Mouse (Mus musculus): ENCODE measurements around the gene Mrps35. TPM values are rescaled to one million over a fixed set of nuclear protein-coding genes. Genes with fewer than 3 reads are reported as not detected.

The Mrps35 gene
- total RNA-seq (2021), result 10 to 100 TPM; 59.3 to 60.8 TPM

DNA sequence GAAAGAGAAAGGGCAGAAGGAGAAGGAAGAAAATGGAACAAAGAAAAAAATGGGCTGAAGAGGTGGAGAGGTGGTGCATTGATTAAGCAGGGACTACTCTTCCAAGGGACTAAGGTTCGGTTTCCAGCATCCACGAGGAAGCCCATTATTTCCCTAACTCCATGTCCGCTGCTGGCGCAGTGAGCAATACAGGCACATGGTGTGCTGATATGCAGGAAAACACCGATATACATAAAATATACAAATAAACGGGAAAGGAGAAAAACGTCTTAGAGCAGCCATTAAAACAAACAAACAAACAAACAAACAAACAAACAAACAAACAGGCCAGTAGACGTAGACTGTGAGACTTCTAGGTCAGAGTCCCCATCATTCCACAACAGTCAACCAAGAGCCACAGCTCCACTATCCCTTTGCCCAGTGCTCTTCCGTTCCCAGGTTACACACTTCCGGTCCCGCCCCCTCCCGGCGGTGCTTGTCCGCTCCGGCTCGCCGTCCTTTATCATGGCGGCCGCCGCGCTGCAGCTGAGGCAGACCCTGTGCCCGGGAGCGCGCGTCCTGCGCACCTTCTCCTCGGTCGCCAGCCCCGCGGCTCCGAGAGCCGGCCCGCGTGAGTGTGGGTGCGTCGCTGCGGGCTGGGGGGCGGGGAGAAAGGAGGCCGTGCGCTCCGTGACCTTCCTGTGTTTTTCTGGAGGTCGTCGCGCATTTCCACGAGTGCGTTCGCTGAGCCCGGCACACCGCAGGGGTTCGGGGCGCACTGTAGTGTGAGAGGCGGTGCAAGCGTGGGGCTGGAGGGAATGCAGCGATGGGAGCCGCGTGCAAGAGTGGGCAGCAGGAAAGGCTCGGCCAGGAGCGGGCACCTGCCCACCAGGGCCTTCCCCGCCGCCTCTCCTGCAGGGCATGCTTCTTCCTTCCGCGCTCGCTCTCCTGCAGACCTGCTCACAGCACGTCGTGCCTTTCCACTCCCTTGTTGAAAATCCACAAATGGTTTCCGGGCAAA is at the start of gene Mrps35:
Gene Mrps35 (plus strand): TSS at position 474 of the 1,000 bp plus-strand sequence.
- DNase-seq, result peak; percentile 93
- intact Hi-C loops (cut with DNase I), result no loop called here

DNA sequence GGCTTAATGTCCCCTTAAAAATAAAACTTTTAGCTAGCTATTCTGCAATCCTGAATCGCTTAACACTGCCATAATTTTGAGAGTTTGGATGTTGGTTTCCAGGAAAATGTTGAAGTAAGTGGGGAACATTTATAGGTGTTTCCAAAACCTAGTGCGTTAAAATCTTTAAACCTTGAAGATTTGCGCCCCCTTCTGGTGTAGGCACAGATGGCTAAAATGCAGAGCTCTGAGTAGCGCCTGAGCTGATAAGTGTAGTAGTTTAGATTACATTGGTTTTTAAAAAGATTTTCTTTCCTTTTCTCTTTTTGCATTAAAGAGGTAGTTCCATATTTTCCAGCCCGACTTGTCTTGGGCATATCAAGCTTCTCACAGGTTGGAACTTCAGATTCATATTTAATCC is 48.3 kb upstream of the Mrps35 start:
- DNase-seq, result peak; percentile 50
- intact Hi-C loops (cut with DNase I), result loop anchor here (10.0 kb wide), 1 partner anchor 159 kb away; no protein-coding TSS in a partner anchor

DNA sequence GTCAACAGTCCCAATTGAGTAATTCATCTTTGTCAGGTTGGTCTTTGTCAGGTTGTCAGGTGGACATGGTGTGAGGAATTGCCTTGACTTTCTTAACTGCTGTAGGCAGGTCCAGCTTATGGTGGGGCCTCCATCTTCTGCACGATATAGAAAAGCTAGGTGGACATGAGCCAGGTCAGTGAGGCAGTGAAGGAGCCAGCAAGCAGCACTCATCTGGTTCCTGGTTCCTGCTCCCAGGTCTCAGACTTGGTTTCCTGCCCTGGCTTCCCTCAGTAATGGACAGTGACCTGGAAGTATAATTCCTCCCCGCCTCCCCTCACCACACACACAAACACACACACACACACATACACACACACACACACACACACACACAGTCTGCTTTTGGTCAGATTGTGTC is 47.2 kb upstream of the Mrps35 start:
- intact Hi-C loops (cut with DNase I), result loop anchor here (10.0 kb wide), 1 partner anchor 161 kb away; no protein-coding TSS in a partner anchor
- no peak for DNase-seq

DNA sequence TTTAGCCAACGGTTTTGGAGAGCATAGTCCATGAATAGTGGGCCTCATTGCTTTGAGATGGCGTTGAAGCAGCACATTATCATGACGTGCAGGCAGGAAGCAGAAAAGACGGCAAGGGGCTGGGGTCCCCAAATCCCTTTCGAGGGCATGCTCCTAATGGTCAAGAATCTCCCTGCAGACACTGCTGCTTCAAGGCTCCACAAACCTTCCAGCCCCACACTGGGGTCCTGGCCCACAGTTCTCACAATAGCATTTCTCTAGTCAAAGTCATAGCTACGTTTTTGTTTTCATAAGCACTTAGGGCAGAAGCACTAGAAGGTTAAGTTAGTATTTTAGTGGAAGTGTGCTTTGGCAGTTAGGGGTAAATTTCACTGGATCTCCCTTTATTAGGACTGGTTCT is 46.7 kb upstream of the Mrps35 start:
- intact Hi-C loops (cut with DNase I), result loop anchor here (10.0 kb wide), 1 partner anchor 161 kb away; no protein-coding TSS in a partner anchor
- DNase-seq, result no peak

DNA sequence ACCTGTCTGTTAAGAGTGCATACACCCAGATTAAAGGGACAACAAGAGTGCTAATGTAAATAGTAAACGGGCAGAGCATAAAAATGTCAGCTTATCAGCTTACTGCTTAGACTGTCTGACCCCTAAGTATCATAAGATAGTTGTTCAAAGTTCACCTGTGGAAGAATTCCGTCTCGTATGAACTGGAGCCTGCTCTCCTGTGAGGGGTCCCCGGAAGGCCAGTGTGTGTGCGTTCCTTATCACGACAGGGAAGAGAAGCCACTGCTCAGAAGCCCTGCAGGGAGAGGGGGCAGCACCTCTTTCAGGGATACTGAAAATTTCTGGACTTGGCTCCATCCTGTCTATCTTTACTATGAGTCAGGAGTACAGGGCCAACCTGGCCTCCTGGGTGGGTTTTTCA is 45.6 kb upstream of the Mrps35 start:
- intact Hi-C loops (cut with DNase I), result loop anchor here (10.0 kb wide), 1 partner anchor 162 kb away; no protein-coding TSS in a partner anchor
- no peak for DNase-seq

DNA sequence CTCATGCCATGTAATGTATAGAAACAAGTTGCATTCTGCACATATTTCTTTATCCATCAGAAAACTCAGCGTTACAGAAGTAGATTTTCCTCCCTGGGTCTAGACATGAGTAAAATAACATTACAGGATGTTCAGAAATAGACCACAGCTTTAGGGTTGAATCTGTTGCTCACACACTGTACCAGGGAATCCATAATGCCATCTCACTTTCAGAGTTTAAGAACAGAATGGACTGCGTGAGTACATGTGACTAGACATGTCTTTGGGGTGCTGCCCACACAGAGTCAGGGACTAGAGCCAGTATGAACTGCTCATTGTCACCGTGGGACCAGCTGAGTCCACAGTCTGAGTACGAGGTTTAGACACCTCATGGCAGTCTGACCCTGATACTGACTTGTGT is 43.9 kb upstream of the Mrps35 start:
- intact Hi-C loops (cut with DNase I), result loop anchor here (10.0 kb wide), 1 partner anchor 164 kb away; no protein-coding TSS in a partner anchor
- no peak for DNase-seq

DNA sequence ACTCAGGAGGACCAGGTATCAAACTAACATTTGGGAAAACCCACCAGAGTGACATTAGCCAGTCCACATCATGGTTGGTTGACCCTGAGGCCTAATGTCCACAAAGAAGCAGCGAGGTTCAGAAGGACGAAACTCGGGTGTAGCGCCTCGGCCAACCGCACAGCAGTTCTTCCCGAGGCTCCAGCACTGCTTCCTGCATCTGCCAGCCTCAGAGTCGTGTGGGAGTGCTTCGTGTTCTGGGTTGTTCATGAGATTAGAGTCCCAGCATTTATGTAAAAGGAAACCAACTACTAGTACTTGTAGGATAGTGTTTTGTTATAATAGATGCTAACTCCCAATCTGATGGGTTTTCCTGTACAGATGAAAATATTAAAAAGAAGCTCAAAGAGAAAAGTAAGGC is 43.3 kb upstream of the Mrps35 start:
- no peak for DNase-seq
- intact Hi-C loops (cut with DNase I), result loop anchor here (10.0 kb wide), 1 partner anchor 165 kb away; no protein-coding TSS in a partner anchor

DNA sequence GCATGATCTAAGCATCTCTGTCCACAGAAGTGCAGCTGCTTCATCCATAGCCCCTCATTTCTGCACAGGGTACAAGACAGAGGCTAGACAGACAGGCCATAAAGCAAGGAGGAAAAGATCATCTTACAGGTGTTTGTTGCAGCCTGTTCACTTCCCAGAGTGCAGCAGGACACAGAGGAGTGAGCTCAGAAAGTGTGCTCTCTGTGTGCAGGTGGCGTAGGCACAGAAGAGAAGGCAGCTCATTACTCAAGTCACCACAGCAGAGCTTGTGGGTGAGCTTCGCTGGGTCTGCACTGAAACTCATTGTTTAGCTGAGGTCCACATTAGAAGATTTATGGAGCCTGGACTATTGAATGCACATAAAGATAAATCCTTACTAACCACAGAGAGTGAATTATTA is 42.8 kb upstream of the Mrps35 start:
- intact Hi-C loops (cut with DNase I), result loop anchor here (10.0 kb wide), 1 partner anchor 165 kb away; no protein-coding TSS in a partner anchor
- no peak for DNase-seq

DNA sequence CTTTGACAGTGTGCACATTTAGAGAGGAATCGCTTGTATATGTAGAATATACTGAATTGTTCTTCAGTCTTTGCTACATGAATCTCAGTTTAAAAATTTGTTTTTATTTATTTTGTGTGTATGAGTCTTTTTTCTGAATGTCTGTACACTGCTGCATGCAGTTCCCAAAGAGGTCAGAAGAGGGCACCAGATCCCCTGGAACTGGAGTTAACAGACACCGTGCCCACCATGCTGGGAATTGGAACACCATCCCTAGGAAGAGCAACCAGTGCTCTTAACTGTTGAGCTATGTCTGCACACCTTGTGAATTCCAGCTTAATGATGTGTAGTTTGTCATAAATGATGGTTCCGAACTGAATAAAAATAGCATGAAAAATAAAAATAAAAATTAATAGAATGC is 34.4 kb upstream of the Mrps35 start:
- intact Hi-C loops (cut with DNase I), result no loop called here
- peak; percentile 73 for DNase-seq

DNA sequence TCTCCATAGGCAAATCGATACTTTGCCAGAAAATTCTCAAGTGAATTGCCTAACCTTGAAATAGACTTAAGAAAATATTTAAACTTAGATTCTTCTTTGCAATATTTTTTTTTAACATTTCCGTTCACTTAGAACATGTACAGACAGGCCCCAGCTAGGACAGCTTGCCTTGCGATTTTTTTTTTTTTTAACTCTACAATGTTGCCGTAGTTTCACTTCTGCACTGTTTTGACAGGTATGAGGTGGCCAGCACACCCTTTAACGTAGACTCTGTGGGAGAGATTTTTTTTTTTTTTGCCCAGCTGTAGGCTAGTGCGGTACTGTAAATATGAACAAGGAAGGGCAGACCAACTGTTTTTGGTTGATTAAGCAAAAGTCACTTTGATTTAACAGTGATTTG is 32.2 kb upstream of the Mrps35 start:
- intact Hi-C loops (cut with DNase I), result no loop called here
- no peak for DNase-seq

DNA sequence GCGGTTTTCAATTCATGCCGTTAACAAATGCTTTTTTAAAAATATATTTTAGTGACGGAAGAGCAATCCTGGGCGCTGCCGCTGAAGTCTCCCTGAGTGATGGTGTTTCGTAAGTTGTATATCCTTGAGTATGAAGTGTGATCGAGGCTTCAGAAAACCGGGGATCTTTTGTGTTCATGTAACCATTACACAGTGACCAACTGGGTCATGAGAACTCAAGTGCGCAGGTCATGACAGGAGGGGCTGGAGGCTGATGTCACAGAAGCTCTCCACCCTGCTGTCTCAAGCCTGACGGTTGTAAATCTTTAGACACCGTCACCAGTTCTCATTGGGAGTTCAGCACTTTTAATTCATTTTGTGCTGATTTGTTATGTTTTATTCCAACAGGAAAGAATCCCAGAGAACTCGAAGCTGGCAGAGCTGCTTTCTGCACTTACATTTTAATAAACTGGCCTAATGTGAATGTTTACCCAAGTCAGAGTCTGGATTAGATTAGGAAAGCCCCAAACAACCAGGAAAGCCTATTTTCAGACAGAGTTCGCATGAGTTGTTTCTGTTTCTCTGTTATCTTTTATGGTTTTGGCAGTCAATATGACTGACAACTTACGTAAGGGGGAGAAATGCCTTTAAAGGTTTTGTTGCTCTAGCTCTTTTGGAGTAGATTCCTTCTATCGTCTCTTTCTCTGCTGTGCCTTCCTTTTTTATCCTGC is 31.6 kb upstream of the Mrps35 start:
- no peak for DNase-seq
- intact Hi-C loops (cut with DNase I), result no loop called here

DNA sequence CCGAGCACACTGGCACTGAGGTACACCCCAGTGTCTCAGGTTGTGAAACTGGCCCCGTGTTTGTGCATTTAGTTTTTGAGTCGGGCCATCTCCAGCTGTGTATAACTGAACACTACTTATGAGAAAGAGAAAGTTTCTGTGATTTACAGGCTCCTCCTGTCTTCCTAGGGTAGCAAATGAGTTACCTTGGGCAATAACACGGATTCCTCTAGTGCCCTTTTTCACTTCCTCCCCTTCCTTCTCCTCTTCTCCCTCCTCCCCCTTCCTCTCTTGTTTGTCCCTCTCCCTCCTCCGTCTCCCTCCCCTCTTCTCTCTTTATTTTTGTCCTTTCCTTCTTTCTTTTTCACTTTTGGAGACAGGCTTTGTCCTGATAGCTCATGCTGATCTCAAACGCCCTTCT is 31.0 kb upstream of the Mrps35 start:
- intact Hi-C loops (cut with DNase I), result no loop called here
- no peak for DNase-seq

DNA sequence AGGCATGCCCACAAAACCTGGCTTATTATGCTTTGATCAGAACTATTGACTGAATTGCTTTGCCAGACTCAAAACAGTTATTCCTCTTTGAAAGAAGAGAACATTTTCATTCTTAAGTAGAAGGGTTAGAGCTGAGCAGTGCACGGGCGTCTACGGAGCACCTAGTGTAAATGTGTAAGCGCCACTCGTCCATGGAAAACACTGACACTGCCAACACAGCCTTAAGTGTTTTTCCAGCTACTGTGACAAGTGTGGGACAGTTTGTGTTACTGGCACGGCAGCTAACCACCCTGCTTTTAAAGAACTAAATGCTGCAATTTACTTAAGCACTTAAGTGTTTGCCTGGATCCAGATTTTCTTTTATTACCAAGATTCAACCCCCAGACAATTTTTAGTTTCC is 30.6 kb upstream of the Mrps35 start:
- no peak for DNase-seq
- intact Hi-C loops (cut with DNase I), result no loop called here

DNA sequence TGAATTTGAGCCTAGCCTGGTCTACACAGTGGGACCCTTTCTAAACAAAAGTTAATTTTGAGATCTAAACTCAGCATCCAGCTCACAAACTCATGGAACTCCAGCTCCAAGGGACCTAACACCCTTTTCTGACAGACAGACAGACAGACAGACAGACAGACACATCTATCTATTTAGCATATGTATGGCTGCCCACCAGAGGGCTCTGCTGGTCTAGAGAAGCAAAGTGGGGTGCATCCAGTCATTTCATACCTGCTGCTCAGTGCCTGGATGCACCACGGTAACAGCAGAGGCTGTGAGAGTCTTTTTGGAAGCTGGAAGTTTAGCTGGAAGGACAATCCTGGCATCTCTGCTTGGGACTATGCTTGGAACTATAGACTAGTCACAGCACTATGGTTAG is 29.0 kb upstream of the Mrps35 start:
- intact Hi-C loops (cut with DNase I), result no loop called here
- DNase-seq, result no peak

DNA sequence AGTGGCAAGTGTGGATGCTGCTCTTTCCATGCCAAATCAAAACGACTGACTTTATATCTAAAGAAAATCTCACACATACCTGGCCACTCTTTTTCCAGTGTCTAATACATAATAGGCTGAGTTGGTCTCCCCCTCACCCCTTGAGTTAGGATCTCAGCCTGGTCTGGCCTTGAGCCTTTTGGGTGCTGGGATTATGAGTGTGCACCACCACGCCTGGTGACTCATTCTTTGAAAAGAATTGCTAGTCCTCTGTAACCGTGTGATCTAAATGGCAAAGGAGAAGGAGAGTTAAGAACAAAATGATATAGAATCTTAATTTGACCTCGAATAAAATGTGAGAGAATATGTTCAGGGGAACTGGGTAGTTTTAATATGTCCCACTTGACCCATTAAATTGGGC is 24.7 kb upstream of the Mrps35 start:
- no peak for DNase-seq
- intact Hi-C loops (cut with DNase I), result no loop called here

DNA sequence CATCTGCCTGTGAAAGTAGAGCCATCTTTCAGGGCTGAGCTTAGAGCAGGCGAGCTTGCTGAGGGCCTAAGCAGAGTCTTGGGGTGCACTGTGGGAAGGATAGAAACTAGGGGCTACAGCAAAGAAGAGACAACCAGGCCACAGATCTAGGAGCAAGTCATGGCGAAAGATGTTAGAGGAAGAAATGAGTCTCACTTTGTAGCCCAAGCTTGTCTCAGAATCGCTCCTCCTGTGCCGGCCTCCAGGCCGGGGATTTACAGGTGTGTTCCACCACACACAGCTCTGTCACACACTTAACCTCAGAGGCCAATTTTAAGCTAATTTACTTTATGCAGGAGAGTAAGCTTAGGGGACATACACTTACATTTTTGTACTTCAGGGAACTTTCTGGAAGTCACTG is 24.2 kb upstream of the Mrps35 start:
- DNase-seq, result no peak
- intact Hi-C loops (cut with DNase I), result no loop called here

DNA sequence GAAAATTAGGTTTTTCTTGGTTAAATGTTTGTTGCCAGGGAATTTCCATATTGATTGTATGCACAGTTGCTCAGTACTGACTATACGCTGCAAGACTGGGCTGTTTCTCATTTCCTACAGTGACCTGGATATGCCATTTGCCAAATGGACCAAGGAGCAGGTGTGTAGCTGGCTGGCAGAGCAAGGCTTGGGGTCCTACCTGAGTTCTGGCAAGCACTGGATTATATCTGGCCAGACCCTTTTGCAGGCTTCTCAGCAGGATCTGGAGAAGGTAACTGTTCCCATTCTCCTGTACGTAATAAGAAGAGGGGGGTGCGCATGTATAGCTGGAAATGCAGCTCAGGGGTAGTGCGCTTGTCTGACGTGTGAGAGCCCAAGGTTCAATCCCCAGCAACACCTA is 21.4 kb upstream of the Mrps35 start:
- DNase-seq, result no peak
- intact Hi-C loops (cut with DNase I), result no loop called here

DNA sequence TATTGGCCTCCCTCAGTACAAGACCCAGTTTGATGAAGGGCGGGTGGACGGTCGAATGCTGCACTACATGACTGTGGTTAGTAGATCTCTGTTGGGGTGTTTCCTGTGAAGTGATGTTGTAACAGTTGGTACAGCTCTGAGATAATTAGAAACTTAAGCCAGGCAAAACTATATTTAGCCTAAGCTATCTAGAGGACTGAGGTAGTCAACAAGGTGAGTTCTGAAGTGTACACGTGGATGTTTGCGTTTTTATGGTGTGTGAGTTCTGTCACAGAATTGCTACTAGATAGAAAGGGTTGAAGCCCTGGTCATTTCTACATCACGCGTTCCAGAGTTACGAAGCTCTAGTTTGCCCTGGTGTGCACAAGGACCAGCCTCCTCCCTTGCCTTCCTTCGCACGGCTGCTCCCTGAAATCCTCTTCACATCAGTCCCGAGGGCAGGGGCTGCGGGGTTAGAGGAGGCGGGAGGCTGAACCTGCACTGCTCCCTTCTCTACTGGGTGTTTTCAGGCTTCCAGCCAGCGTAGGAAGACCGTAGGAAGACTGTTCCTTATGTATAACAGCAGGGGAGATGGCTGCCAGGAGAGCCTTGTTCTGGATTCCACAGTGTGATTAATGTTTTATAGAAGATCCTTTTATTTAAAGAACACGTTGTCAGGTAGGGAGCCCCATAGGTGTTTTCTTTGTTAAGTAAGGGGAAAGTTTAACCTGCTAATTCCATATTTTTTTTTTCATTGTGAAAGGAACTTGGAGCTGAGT is 20.0 kb upstream of the Mrps35 start:
- intact Hi-C loops (cut with DNase I), result no loop called here
- DNase-seq, result peak; percentile 35

DNA sequence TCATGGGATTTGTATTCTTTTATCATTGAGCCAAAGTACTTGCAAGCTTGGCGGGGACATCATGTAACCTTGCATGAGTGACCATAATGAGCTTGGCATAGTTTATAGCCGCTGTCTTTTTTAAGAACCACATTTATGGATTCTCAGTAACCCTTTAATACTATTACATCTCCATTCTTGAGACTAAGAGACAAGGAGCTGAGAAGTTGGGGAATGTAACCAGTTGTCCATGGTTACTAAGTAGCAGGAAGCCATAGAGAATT is 19.5 kb upstream of the Mrps35 start:
- DNase-seq, result no peak
- intact Hi-C loops (cut with DNase I), result no loop called here

DNA sequence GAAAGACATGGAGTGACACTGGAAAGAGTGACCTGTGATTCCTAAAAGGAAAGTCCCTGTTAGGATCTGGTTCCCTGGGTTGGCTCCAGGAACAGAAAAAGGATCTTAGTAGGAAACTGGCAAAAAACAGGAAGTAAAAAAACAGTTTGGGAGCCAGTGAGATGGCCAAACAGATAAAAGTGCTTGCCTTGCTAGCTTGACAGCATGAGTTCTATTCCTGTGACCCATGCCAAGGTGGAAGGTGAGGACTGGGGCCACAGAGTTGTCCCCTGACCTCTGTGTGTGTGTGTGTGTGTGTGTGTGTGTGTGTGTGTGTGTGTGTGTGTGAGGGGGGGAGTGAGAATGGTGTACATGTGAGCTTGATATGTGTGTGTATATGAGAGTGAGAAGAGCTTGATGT is 19.0 kb upstream of the Mrps35 start:
- intact Hi-C loops (cut with DNase I), result no loop called here
- DNase-seq, result no peak

DNA sequence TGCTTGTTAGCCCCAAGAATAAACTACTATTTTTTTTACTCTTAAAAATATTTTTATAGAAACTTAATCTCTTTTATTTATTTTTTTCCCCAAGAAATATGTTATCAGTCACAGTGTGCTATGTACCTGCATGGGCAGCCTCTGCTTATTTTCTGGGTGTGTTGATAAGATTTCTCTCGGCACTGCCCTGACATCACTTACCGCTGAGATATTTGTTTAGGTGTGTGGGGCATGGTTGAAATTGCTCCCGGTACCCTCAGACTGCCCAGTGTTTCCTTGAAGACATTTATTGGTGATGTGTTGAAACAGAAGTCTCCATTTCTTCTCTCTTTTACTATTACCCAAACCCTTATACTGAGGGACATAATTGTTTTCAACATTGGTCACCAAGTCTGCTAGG is 17.8 kb upstream of the Mrps35 start:
- intact Hi-C loops (cut with DNase I), result no loop called here

More for the DNA sequence above, 17.8 kb upstream of the Mrps35 start:
- no peak for DNase-seq
